11 mouse cellular contexts compared by ENCODE assay signal in genomic region chr5:32338339-32338738, GRCm38 (mm10).
DNase-seq lines count a peak whose midpoint lies in the region; ATAC-seq and TF ChIP-seq lines count a peak whose summit lies in the region.
"Had no signal": no experiment of that assay in that cellular context is flagged by ENCODE, and none has a peak within 500 bp of the region (broad histone marks: within the 10 kb centered on the region; RNA-seq: fewer than 3 reads in every experiment).

No protein-coding gene starts in this region.

- peak; percentile 47 for TF ChIP-seq CTCF in heart, postnatal 0 days (IDR thresholded peaks at IDR 0.05; ENCODE audit: low read depth)
- no peak for TF ChIP-seq CTCF in thymus, adult 2 months (IDR thresholded peaks at IDR 0.05; ENCODE audit: borderline replicate concordance, control insufficient read depth, extremely low read depth, insufficient read depth, low read length, poor library complexity)
- TF ChIP-seq CTCF in embryonic fibroblast, embryonic 13.5 days (IDR thresholded peaks at IDR 0.05; ENCODE audit: borderline replicate concordance, insufficient read depth, low read length): 0 out of 2 replicates have a peak, but pooled peaks have one; percentile 7

- no peak overlapping the region for H3K4me3 ChIP-seq in heart, postnatal 0 days (ENCODE audit: low read depth, low read length)
- no peak overlapping the region for H3K4me3 ChIP-seq in thymus, adult 2 months (ENCODE audit: control insufficient read depth, insufficient read depth, low read length)
- no peak overlapping the region for H3K4me3 ChIP-seq in embryonic fibroblast, embryonic 13.5 days (ENCODE audit: insufficient read depth, low read length)
- H3K4me3 ChIP-seq in stomach, embryonic 16.5 days (replicated peaks; ENCODE audit: low read length): no peak overlapping the region
- H3K4me3 ChIP-seq: heart, embryonic 12.5 days; hindbrain, embryonic 15.5 days; liver, embryonic 13.5 days had no signal

- H3K9me3 ChIP-seq in heart, postnatal 0 days (replicated peaks; ENCODE audit: control insufficient read depth, low read length): no peaks in the 10 kb centered on the region
- no peaks in the 10 kb centered on the region for H3K9me3 ChIP-seq in stomach, embryonic 16.5 days (replicated peaks; ENCODE audit: control insufficient read depth, low read length)
- H3K9me3 ChIP-seq: heart, embryonic 12.5 days; hindbrain, embryonic 15.5 days; liver, embryonic 13.5 days had no signal

- no peaks in the 10 kb centered on the region for H3K36me3 ChIP-seq in heart, postnatal 0 days (replicated peaks; ENCODE audit: control insufficient read depth, insufficient read depth, low read length)
- no peaks in the 10 kb centered on the region for H3K36me3 ChIP-seq in thymus, adult 2 months (ENCODE audit: control insufficient read depth, insufficient read depth, low read length)
- H3K36me3 ChIP-seq in stomach, embryonic 16.5 days (ENCODE audit: control insufficient read depth, insufficient read depth, low read length): no peaks in the 10 kb centered on the region
- H3K36me3 ChIP-seq: heart, embryonic 12.5 days; hindbrain, embryonic 15.5 days; liver, embryonic 13.5 days had no signal

- TF ChIP-seq POLR2A in thymus, adult 2 months (IDR thresholded peaks at IDR 0.05; ENCODE audit: control insufficient read depth, extremely low read depth, insufficient read depth, low read length, poor library complexity): no peak
- TF ChIP-seq POLR2A in embryonic fibroblast, embryonic 13.5 days (IDR thresholded peaks at IDR 0.05; ENCODE audit: low read depth, low read length): no peak

- no peak for ATAC-seq in heart, postnatal 0 days (ENCODE audit: insufficient read depth, low read depth)
- no peak for ATAC-seq in stomach, embryonic 16.5 days (ENCODE audit: insufficient read depth, low FRiP score)

- no peak for DNase-seq in heart, postnatal 0 days (ENCODE audit: low spot score)
- no peak for DNase-seq in heart, adult 18-20 months
- peak; percentile 5 for DNase-seq in thymus, adult 2 months
- DNase-seq in thymus, adult 18-20 months: no peak
- DNase-seq in ovary, postnatal 10 days (ENCODE audit: low spot score): no peak
- no peak for DNase-seq in adrenal gland, postnatal 4 days (ENCODE audit: low spot score in 2 of 2)
- DNase-seq: liver, embryonic 13.5 days had no signal

- no peak overlapping the region for H3K9ac ChIP-seq in heart, postnatal 0 days (replicated peaks; ENCODE audit: low read depth, low read length)
- no peak overlapping the region for H3K9ac ChIP-seq in stomach, embryonic 16.5 days (ENCODE audit: low read length)
- H3K9ac ChIP-seq: heart, embryonic 12.5 days; hindbrain, embryonic 15.5 days; liver, embryonic 13.5 days had no signal

- no peak overlapping the region for H3K27ac ChIP-seq in heart, postnatal 0 days (ENCODE audit: low read depth)
- no peak overlapping the region for H3K27ac ChIP-seq in thymus, adult 2 months (ENCODE audit: control insufficient read depth, insufficient read depth, low read length)
- no peak overlapping the region for H3K27ac ChIP-seq in embryonic fibroblast, embryonic 13.5 days (ENCODE audit: insufficient read depth, low read length)
- H3K27ac ChIP-seq in stomach, embryonic 16.5 days (ENCODE audit: low read length): peak overlapping the region; percentile 84
- H3K27ac ChIP-seq: hindbrain, embryonic 15.5 days; liver, embryonic 13.5 days had no signal

- H3K4me2 ChIP-seq in heart, postnatal 0 days (ENCODE audit: low read depth, low read length): no peak overlapping the region
- no peak overlapping the region for H3K4me2 ChIP-seq in stomach, embryonic 16.5 days (ENCODE audit: low read depth, low read length)
- H3K4me2 ChIP-seq: heart, embryonic 12.5 days; hindbrain, embryonic 15.5 days; liver, embryonic 13.5 days had no signal

- TF ChIP-seq EP300 in heart, postnatal 0 days (IDR thresholded peaks at IDR 0.05; ENCODE audit: low read depth): no peak

- H3K27me3 ChIP-seq in heart, postnatal 0 days (ENCODE audit: control insufficient read depth, insufficient read depth, low read length): no peaks in the 10 kb centered on the region
- no peaks in the 10 kb centered on the region for H3K27me3 ChIP-seq in thymus, adult 2 months (ENCODE audit: control insufficient read depth, insufficient read depth, low read length)
- no peaks in the 10 kb centered on the region for H3K27me3 ChIP-seq in stomach, embryonic 16.5 days (ENCODE audit: control insufficient read depth, insufficient read depth, low read length)
- H3K27me3 ChIP-seq: heart, embryonic 12.5 days; hindbrain, embryonic 15.5 days had no signal

- 33% methylated on average over 2 of the region's 2 CpGs for WGBS in heart, postnatal 0 days
- 54% methylated on average over 2 of the region's 2 CpGs for WGBS in thymus, adult 2 months
- WGBS in stomach, embryonic 16.5 days: 18% methylated on average over 2 of the region's 2 CpGs

- peaks cover 35% of the 10 kb centered on the region for H3K4me1 ChIP-seq in heart, postnatal 0 days (ENCODE audit: control insufficient read depth, insufficient read depth)
- H3K4me1 ChIP-seq in thymus, adult 2 months (replicated peaks; ENCODE audit: control insufficient read depth, insufficient read depth, low read length): no peaks in the 10 kb centered on the region
- H3K4me1 ChIP-seq in embryonic fibroblast, embryonic 13.5 days (ENCODE audit: control insufficient read depth, insufficient read depth, low read length): no peaks in the 10 kb centered on the region; the same call in 1 of the 2 replicates
- H3K4me1 ChIP-seq in stomach, embryonic 16.5 days (ENCODE audit: control insufficient read depth, insufficient read depth, low read length): peaks cover 36% of the 10 kb centered on the region
- H3K4me1 ChIP-seq: liver, embryonic 13.5 days had no signal
